Mouse (Mus musculus): ENCODE results near the gene Lap3. TPM values are rescaled to one million over a fixed set of nuclear protein-coding genes. Genes with fewer than 3 reads are reported as not detected.

Lap3 gene
- polyA plus RNA-seq, 1 experiment from 2014 or later = 112 TPM

GRCm38 (mm10) chr5:45473521-45473920 is 19.7 kb upstream of the Lap3 start:
- WGBS = 85% methylated on average over 1 of the region's 1 CpGs
- ATAC-seq (ENCODE audit: low FRiP score, low TSS enrichment) = no peak
- Histone ChIP-seq H3K4me1 (ENCODE audit: control insufficient read depth, insufficient read depth, low read length) (0 out of 2 replicates have a peak, but pooled peaks cover 5% of the 10 kb centered on the region), H3K9me3 (ENCODE audit: control insufficient read depth, low read length) (no peaks in the 10 kb centered on the region), H3K9ac (ENCODE audit: low read depth, low read length) (no peak overlapping the region), H3K27me3 (ENCODE audit: control insufficient read depth, insufficient read depth, low read length) (no peaks in the 10 kb centered on the region), H3K27ac (ENCODE audit: low read depth, low read length) (no peak overlapping the region), H3K36me3 (ENCODE audit: control insufficient read depth, insufficient read depth, low read length) (no peaks in the 10 kb centered on the region), H3K4me3 (ENCODE audit: low read length) (no peak overlapping the region), H3K4me2 (replicated peaks; ENCODE audit: low read depth, low read length) (no peak overlapping the region)

- 0 out of 2 replicates have a peak, but pooled peaks cover 5% of the 10 kb centered on the region for H3K4me1 ChIP-seq (ENCODE audit: control insufficient read depth, insufficient read depth, low read length)
- no peaks in the 10 kb centered on the region for H3K36me3 ChIP-seq (ENCODE audit: control insufficient read depth, insufficient read depth, low read length)
- ATAC-seq (ENCODE audit: low FRiP score, low TSS enrichment) = 0 out of 2 replicates have a peak, but pooled peaks have one; percentile 32
- no peak overlapping the region for H3K4me3 ChIP-seq (ENCODE audit: low read length)
- no peak overlapping the region for H3K4me2 ChIP-seq (replicated peaks; ENCODE audit: low read depth, low read length)
- no peaks in the 10 kb centered on the region for H3K27me3 ChIP-seq (ENCODE audit: control insufficient read depth, insufficient read depth, low read length)
- no peak overlapping the region for H3K9ac ChIP-seq (ENCODE audit: low read depth, low read length)
- WGBS = 39% methylated on average over 6 of the region's 6 CpGs
- H3K9me3 ChIP-seq (ENCODE audit: control insufficient read depth, low read length) = no peaks in the 10 kb centered on the region
- H3K27ac ChIP-seq (ENCODE audit: low read depth, low read length) = no peak overlapping the region
Observed at GRCm38 (mm10) chr5:45474215-45474614, 19.0 kb upstream of the Lap3 start.

- Histone ChIP-seq H3K27ac (ENCODE audit: low read depth, low read length) (no peak overlapping the region), H3K4me3 (ENCODE audit: low read length) (no peak overlapping the region), H3K4me1 (ENCODE audit: control insufficient read depth, insufficient read depth, low read length) (0 out of 2 replicates have a peak, but pooled peaks cover 5% of the 10 kb centered on the region), H3K27me3 (ENCODE audit: control insufficient read depth, insufficient read depth, low read length) (no peaks in the 10 kb centered on the region), H3K9ac (ENCODE audit: low read depth, low read length) (no peak overlapping the region), H3K4me2 (replicated peaks; ENCODE audit: low read depth, low read length) (no peak overlapping the region), H3K9me3 (ENCODE audit: control insufficient read depth, low read length) (no peaks in the 10 kb centered on the region), H3K36me3 (ENCODE audit: control insufficient read depth, insufficient read depth, low read length) (no peaks in the 10 kb centered on the region)
- ATAC-seq (ENCODE audit: low FRiP score, low TSS enrichment) = no peak
- WGBS = 65% methylated on average over 4 of the region's 4 CpGs
Observed at GRCm38 (mm10) chr5:45474758-45475157, 18.4 kb upstream of the Lap3 start.

GRCm38 (mm10) chr5:45475771-45476170 is 17.4 kb upstream of the Lap3 start:
- Histone ChIP-seq H3K36me3 (ENCODE audit: control insufficient read depth, insufficient read depth, low read length) (no peaks in the 10 kb centered on the region), H3K4me2 (replicated peaks; ENCODE audit: low read depth, low read length) (no peak overlapping the region), H3K9ac (ENCODE audit: low read depth, low read length) (no peak overlapping the region), H3K9me3 (ENCODE audit: control insufficient read depth, low read length) (no peaks in the 10 kb centered on the region), H3K4me1 (ENCODE audit: control insufficient read depth, insufficient read depth, low read length) (0 out of 2 replicates have a peak, but pooled peaks cover 5% of the 10 kb centered on the region), H3K27me3 (ENCODE audit: control insufficient read depth, insufficient read depth, low read length) (no peaks in the 10 kb centered on the region), H3K4me3 (ENCODE audit: low read length) (no peak overlapping the region), H3K27ac (ENCODE audit: low read depth, low read length) (no peak overlapping the region)
- WGBS = 92% methylated on average over 5 of the region's 5 CpGs
- ATAC-seq (ENCODE audit: low FRiP score, low TSS enrichment) = no peak

GRCm38 (mm10) chr5:45476288-45476687 is 16.9 kb upstream of the Lap3 start:
- H3K27me3 ChIP-seq (ENCODE audit: control insufficient read depth, insufficient read depth, low read length) = no peaks in the 10 kb centered on the region
- H3K4me1 ChIP-seq (ENCODE audit: control insufficient read depth, insufficient read depth, low read length) = 0 out of 2 replicates have a peak, but pooled peaks cover 5% of the 10 kb centered on the region
- H3K36me3 ChIP-seq (ENCODE audit: control insufficient read depth, insufficient read depth, low read length) = no peaks in the 10 kb centered on the region
- no peaks in the 10 kb centered on the region for H3K9me3 ChIP-seq (ENCODE audit: control insufficient read depth, low read length)
- ATAC-seq (ENCODE audit: low FRiP score, low TSS enrichment) = peak; percentile 43; the same call in 1 of the 2 replicates
- H3K4me3 ChIP-seq (ENCODE audit: low read length) = no peak overlapping the region
- 52% methylated on average over 6 of the region's 6 CpGs for WGBS
- no peak overlapping the region for H3K4me2 ChIP-seq (replicated peaks; ENCODE audit: low read depth, low read length)
- no peak overlapping the region for H3K27ac ChIP-seq (ENCODE audit: low read depth, low read length)
- H3K9ac ChIP-seq (ENCODE audit: low read depth, low read length) = no peak overlapping the region

GRCm38 (mm10) chr5:45477601-45478000 is 15.6 kb upstream of the Lap3 start:
- H3K27me3 ChIP-seq (ENCODE audit: control insufficient read depth, insufficient read depth, low read length) = no peaks in the 10 kb centered on the region
- H3K9me3 ChIP-seq (ENCODE audit: control insufficient read depth, low read length) = no peaks in the 10 kb centered on the region
- no peak overlapping the region for H3K4me3 ChIP-seq (ENCODE audit: low read length)
- H3K9ac ChIP-seq (ENCODE audit: low read depth, low read length) = no peak overlapping the region
- no peak for ATAC-seq (ENCODE audit: low FRiP score, low TSS enrichment)
- 0 out of 2 replicates have a peak, but pooled peaks cover 5% of the 10 kb centered on the region for H3K4me1 ChIP-seq (ENCODE audit: control insufficient read depth, insufficient read depth, low read length)
- no peaks in the 10 kb centered on the region for H3K36me3 ChIP-seq (ENCODE audit: control insufficient read depth, insufficient read depth, low read length)
- H3K27ac ChIP-seq (ENCODE audit: low read depth, low read length) = no peak overlapping the region
- WGBS = 81% methylated on average over 7 of the region's 7 CpGs
- H3K4me2 ChIP-seq (replicated peaks; ENCODE audit: low read depth, low read length) = no peak overlapping the region

GRCm38 (mm10) chr5:45480066-45480465 is 13.1 kb upstream of the Lap3 start:
- no peak for ATAC-seq (ENCODE audit: low FRiP score, low TSS enrichment)
- H3K27me3 ChIP-seq (ENCODE audit: control insufficient read depth, insufficient read depth, low read length) = no peaks in the 10 kb centered on the region
- H3K4me3 ChIP-seq (ENCODE audit: low read length) = no peak overlapping the region
- H3K4me1 ChIP-seq (ENCODE audit: control insufficient read depth, insufficient read depth, low read length) = 0 out of 2 replicates have a peak, but pooled peaks cover 5% of the 10 kb centered on the region
- H3K36me3 ChIP-seq (ENCODE audit: control insufficient read depth, insufficient read depth, low read length) = no peaks in the 10 kb centered on the region
- no peak overlapping the region for H3K4me2 ChIP-seq (replicated peaks; ENCODE audit: low read depth, low read length)
- H3K9me3 ChIP-seq (ENCODE audit: control insufficient read depth, low read length) = no peaks in the 10 kb centered on the region
- H3K27ac ChIP-seq (ENCODE audit: low read depth, low read length) = no peak overlapping the region
- no peak overlapping the region for H3K9ac ChIP-seq (ENCODE audit: low read depth, low read length)
- WGBS = 84% methylated on average over 1 of the region's 1 CpGs

- H3K4me2 ChIP-seq (replicated peaks; ENCODE audit: low read depth, low read length) = no peak overlapping the region
- no peak for ATAC-seq (ENCODE audit: low FRiP score, low TSS enrichment)
- H3K4me1 ChIP-seq (ENCODE audit: control insufficient read depth, insufficient read depth, low read length) = 0 out of 2 replicates have a peak, but pooled peaks cover 5% of the 10 kb centered on the region
- H3K36me3 ChIP-seq (ENCODE audit: control insufficient read depth, insufficient read depth, low read length) = no peaks in the 10 kb centered on the region
- H3K9me3 ChIP-seq (ENCODE audit: control insufficient read depth, low read length) = no peaks in the 10 kb centered on the region
- WGBS = 82% methylated on average over 2 of the region's 2 CpGs
- H3K27me3 ChIP-seq (ENCODE audit: control insufficient read depth, insufficient read depth, low read length) = no peaks in the 10 kb centered on the region
- H3K27ac ChIP-seq (ENCODE audit: low read depth, low read length) = no peak overlapping the region
- no peak overlapping the region for H3K9ac ChIP-seq (ENCODE audit: low read depth, low read length)
- no peak overlapping the region for H3K4me3 ChIP-seq (ENCODE audit: low read length)
Observed at GRCm38 (mm10) chr5:45481125-45481524, 12.0 kb upstream of the Lap3 start.

GRCm38 (mm10) chr5:45482607-45483006 is 10.6 kb upstream of the Lap3 start:
- H3K27me3 ChIP-seq (ENCODE audit: control insufficient read depth, insufficient read depth, low read length) = no peaks in the 10 kb centered on the region
- H3K27ac ChIP-seq (ENCODE audit: low read depth, low read length) = no peak overlapping the region
- ATAC-seq (ENCODE audit: low FRiP score, low TSS enrichment) = no peak
- no peaks in the 10 kb centered on the region for H3K36me3 ChIP-seq (ENCODE audit: control insufficient read depth, insufficient read depth, low read length)
- no peaks in the 10 kb centered on the region for H3K9me3 ChIP-seq (ENCODE audit: control insufficient read depth, low read length)
- WGBS = 65% methylated on average over 3 of the region's 3 CpGs
- H3K9ac ChIP-seq (ENCODE audit: low read depth, low read length) = no peak overlapping the region
- H3K4me1 ChIP-seq (ENCODE audit: control insufficient read depth, insufficient read depth, low read length) = no peaks in the 10 kb centered on the region
- H3K4me3 ChIP-seq (ENCODE audit: low read length) = no peak overlapping the region
- H3K4me2 ChIP-seq (replicated peaks; ENCODE audit: low read depth, low read length) = no peak overlapping the region

All from kidney, embryonic 14.5 days (tissue).